Mouse (Mus musculus): Measurements from ENCODE around the gene Ddx39.

The Ddx39 gene

DNA sequence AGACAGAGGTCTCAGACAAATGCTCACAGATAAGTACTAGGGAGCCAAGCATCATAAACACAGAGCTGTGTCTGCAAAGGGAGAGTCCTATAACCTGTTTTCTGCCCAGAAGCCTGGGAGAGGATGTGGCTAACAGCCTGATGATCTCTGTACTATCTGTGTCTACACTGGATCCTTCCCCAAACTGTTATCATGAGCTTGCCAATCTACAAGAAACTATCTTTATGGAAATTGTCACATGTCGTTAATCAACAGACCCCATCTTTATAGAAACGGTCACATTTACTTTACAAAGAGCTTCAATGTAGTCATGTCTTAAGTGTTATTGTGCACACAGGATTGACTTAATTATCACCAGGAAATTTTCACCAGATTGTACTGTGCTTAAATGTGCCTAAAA is 55.7 kb downstream of the Ddx39 start:
- no peak for DNase-seq (ENCODE audit: low spot score)

GRCm38 (mm10) chr8:83771791-83772190 is 56.8 kb downstream of the Ddx39 start:
- DNase-seq (ENCODE audit: low spot score), result no peak

- DNase-seq (ENCODE audit: low spot score), result no peak
Measured at GRCm38 (mm10) chr8:83772701-83773451, 57.9 kb downstream of the Ddx39 start.

DNA sequence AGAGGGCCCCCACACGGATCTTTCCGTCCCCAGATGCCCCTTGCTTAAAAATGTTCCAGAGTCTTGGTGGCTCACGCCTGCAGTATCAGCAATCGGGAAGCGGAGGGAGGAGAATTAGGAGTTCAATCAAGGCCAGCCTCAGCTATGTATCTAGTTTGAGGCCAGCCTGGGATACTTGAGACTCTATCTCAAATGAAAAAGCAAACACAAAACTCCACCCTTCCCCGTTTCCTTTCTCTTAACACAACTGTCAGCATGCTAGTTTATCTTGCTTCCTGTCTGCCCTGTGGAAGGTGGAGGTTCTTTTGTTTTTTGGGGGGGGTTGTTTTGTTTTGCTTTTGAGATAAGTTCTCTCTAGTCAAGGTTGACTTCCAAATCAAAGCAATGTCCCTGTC is 58.5 kb downstream of the Ddx39 start:
- no peak for DNase-seq (ENCODE audit: low spot score)

DNA sequence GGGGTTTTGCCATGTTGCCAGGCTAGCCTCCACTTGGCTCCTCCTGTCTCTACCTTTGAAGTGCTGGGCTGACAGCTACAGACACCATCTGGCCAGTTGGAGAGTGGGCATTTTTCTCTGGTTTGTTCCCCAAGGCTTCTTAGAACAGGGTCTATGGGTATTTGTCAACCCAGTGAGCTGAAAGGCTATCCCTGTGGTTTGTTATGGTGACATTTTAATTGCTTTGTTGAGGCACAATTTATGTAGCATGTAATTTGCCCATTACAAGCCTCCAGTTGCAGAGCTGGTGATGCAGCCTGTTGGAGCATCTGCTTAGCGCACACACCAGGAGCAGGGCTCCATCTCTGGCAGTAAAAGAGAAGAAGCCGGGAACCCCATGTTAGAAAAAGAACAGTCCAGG is 59.2 kb downstream of the Ddx39 start:
- DNase-seq (ENCODE audit: low spot score), result no peak
